Mouse (Mus musculus) megakaryocyte-erythroid progenitor cell, adult 5 weeks (primary cell): ENCODE results near the gene Pllp. TPM values are rescaled to one million over a fixed set of nuclear protein-coding genes. Genes with fewer than 3 reads are reported as not detected.

Experiments
- polyA plus RNA-seq: library from polyadenylated mRNA; stranded (reverse); fragments of >175 nt; gene quantifications from 2 replicates; pipeline ENCODE4 v1.2.3, GENCODE M21; 2012

The Pllp gene
- not detected in 2 replicates for polyA plus RNA-seq

DNA sequence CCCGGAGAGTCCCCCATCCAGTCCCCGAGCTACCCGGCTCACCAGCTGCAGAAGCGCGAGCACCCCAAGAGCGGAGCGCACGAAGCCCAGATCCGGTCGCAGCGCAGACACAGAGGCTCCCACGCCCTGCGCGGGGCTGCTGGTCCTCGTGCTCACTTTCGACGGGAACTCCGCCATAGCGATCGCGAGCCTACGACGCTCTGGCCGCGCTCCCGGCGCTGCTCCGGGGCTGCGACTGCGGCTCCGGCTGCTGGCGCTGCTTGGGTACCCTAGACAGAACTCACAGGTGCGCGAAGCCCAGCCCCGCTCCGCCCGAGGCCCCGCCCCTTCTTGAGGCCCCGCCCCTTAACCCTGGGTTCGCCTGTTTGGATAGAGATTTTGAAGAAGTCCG, at the start of gene Pllp:
Gene Pllp, minus strand, starts transcription at position 285 of the 391 bp plus-strand sequence.

GRCm38 (mm10) chr8:94745476-94746184, 49.6 kb upstream of the Pllp start, which contains the start of gene Ccl22:
Ccl22 (plus strand) TSS chr8:94745590.

GRCm38 (mm10) chr8:94666456-94667308, 29.4 kb downstream of the Pllp start, which contains the start of gene Arl2bp:
Arl2bp (plus strand) TSS chr8:94666600.

Other genes with a start within 250 kb of the Pllp start
- gene Cpne2, start 163.3 kb downstream of the Pllp start, polyA plus RNA-seq: 105 and 139 TPM in 2 replicates
- gene Rspry1, start 94.3 kb downstream of the Pllp start, polyA plus RNA-seq: 3.8 and 4.1 TPM in 2 replicates
- gene Fam192a, start 94.3 kb downstream of the Pllp start, polyA plus RNA-seq: 43.9 and 62.5 TPM in 2 replicates
- 36.2 and 49.0 TPM in 2 replicates for gene Arl2bp, start 29.7 kb downstream of the Pllp start, polyA plus RNA-seq
- 0.16 and 0.21 TPM in 2 replicates for gene Ccl22, start 49.3 kb upstream of the Pllp start, polyA plus RNA-seq
- 3.4 and 5.8 TPM in 2 replicates for gene Cx3cl1, start 75.7 kb upstream of the Pllp start, polyA plus RNA-seq
- gene Ccl17, start 114.2 kb upstream of the Pllp start, polyA plus RNA-seq: 0.87 TPM in 1 of 2 replicates, not detected in the other
- 84.2 and 97.3 TPM in 2 replicates for gene Coq9, start 142.0 kb upstream of the Pllp start, polyA plus RNA-seq
- gene Ciapin1, start 142.1 kb upstream of the Pllp start, polyA plus RNA-seq: 273 and 285 TPM in 2 replicates
- gene Polr2c, start 161.2 kb upstream of the Pllp start, polyA plus RNA-seq: 25.1 and 31.9 TPM in 2 replicates
- 1.3 and 2.1 TPM in 2 replicates for gene Dok4, start 180.1 kb upstream of the Pllp start, polyA plus RNA-seq
- 3.7 and 4.4 TPM in 2 replicates for gene Ccdc102a, start 221.8 kb upstream of the Pllp start, polyA plus RNA-seq
- 1.1 TPM in 2 replicates for gene Adgrg5, start 227.4 kb upstream of the Pllp start, polyA plus RNA-seq